Mouse (Mus musculus): ENCODE measurements around the gene Tmprss3. TPM values are rescaled to one million over a fixed set of nuclear protein-coding genes. Genes with fewer than 3 reads are reported as not detected.

The Tmprss3 gene
- polyA plus RNA-seq, 1 experiment from 2014 or later, result not detected

GRCm38 (mm10) chr17:31223835-31224234 is 25.1 kb upstream of the Tmprss3 start:
- Histone ChIP-seq H3K9me3 (no peaks in the 10 kb centered on the region), H3K4me3 (no peak overlapping the region), H3K9ac (no peak overlapping the region), H3K27ac (no peak overlapping the region), H3K4me2 (replicated peaks) (no peak overlapping the region), H3K27me3 (replicated peaks) (no peaks in the 10 kb centered on the region), H3K36me3 (no peaks in the 10 kb centered on the region), H3K4me1 (no peaks in the 10 kb centered on the region)
- ATAC-seq (ENCODE audit: low FRiP score, low read depth), result no peak
- 70% methylated on average over 7 of the region's 7 CpGs for WGBS

DNA sequence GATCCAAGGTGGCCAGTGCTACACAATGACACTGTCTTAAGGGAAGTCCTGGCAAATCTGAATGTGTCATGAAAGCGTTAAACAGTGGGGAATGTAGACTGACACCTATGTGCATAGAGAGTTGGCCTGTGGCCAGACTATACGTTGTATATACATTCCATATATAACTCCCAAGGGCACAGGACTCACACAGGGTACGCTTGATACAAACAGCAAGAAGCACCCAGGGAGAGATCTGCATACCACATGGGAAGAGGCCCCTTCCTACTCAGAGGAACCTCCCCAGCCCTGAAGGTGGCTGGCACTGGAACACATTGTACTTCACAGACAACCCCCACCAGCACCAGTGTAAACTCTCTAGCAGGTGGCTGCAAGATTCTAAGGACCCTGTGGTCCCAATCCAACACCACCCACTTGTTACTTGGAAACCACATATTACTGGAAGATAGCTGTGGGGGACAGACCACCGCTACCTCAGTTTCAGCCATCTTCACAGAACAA is 24.1 kb upstream of the Tmprss3 start:
- no peaks in the 10 kb centered on the region for H3K36me3 ChIP-seq
- no peaks in the 10 kb centered on the region for H3K9me3 ChIP-seq
- no peaks in the 10 kb centered on the region for H3K27me3 ChIP-seq (replicated peaks)
- no peak overlapping the region for H3K9ac ChIP-seq
- no peaks in the 10 kb centered on the region for H3K4me1 ChIP-seq
- 82% methylated on average over 4 of the region's 4 CpGs for WGBS
- no peak overlapping the region for H3K27ac ChIP-seq
- H3K4me3 ChIP-seq, result no peak overlapping the region
- no peak for ATAC-seq (ENCODE audit: low FRiP score, low read depth)
- H3K4me2 ChIP-seq (replicated peaks), result no peak overlapping the region

- H3K4me2 ChIP-seq (replicated peaks), result no peak overlapping the region
- no peak overlapping the region for H3K27ac ChIP-seq
- no peak for ATAC-seq (ENCODE audit: low FRiP score, low read depth)
- no peaks in the 10 kb centered on the region for H3K9me3 ChIP-seq
- 55% methylated on average over 5 of the region's 5 CpGs for WGBS
- H3K4me3 ChIP-seq, result no peak overlapping the region
- no peaks in the 10 kb centered on the region for H3K27me3 ChIP-seq (replicated peaks)
- no peak overlapping the region for H3K9ac ChIP-seq
- no peaks in the 10 kb centered on the region for H3K36me3 ChIP-seq
- H3K4me1 ChIP-seq, result no peaks in the 10 kb centered on the region
These were observed 17.5 kb upstream of the Tmprss3 start for GRCm38 (mm10) chr17:31216068-31216955.

DNA sequence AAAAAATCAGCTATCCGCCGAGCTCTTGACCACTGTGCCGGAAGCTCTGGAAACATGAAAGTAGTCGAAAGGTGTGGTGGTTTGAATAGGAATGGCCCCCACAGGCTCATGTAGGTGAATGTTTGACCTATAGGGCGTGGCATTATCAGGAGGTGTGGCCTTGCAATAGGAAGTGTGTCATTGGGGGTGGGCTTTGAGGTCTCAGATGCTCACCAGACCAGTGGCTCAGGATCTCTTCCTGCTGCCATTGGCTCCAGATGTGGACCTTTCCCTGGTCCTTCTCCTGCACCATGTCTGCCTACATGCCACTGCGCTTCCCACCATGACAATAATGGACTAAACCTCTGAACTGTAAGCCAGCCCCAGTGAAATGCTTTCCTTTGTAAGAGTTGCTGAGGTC is 13.1 kb upstream of the Tmprss3 start:
- ATAC-seq (ENCODE audit: low FRiP score, low read depth), result no peak
- Histone ChIP-seq H3K4me1 (no peaks in the 10 kb centered on the region), H3K27ac (no peak overlapping the region), H3K4me3 (no peak overlapping the region), H3K27me3 (replicated peaks) (no peaks in the 10 kb centered on the region), H3K36me3 (no peaks in the 10 kb centered on the region), H3K9me3 (no peaks in the 10 kb centered on the region), H3K9ac (no peak overlapping the region), H3K4me2 (replicated peaks) (no peak overlapping the region)
- WGBS, result 92% methylated on average over 6 of the region's 6 CpGs

GRCm38 (mm10) chr17:31210299-31210698 is 11.5 kb upstream of the Tmprss3 start:
- no peak overlapping the region for H3K4me3 ChIP-seq
- 89% methylated on average over 7 of the region's 7 CpGs for WGBS
- ATAC-seq (ENCODE audit: low FRiP score, low read depth), result no peak

DNA sequence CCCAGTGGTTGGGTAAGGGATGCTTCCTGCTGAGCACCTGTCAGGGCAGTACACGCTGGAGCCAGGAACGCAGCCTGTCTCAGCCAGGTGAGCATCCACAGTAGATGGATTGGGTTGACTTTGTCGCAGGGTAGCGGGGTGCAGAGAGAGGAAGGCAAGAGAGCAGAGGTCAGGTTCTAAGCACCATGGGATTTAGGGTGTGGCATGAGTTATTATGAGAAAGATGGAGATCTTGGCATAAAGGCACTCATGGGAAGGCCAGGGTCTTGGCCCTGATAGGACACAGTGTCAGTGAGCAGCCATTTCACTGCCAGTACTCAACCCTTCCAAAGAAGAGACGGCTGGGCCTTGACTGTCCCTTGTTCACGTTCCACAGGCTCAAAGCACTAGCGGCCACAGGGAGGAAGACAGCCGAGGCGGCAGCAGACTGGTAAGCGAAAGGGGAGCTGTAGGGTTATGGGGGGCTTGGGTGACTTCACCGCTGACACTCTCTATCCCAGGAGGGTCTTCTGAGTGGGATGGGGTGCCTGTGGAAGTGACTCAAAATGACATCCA is 10.7 kb upstream of the Tmprss3 start:
- no peaks in the 10 kb centered on the region for H3K27me3 ChIP-seq (replicated peaks)
- no peak overlapping the region for H3K9ac ChIP-seq
- H3K27ac ChIP-seq, result no peak overlapping the region
- no peaks in the 10 kb centered on the region for H3K4me1 ChIP-seq
- H3K4me2 ChIP-seq (replicated peaks), result no peak overlapping the region
- WGBS, result 94% methylated on average over 11 of the region's 11 CpGs
- H3K9me3 ChIP-seq, result no peaks in the 10 kb centered on the region
- no peaks in the 10 kb centered on the region for H3K36me3 ChIP-seq
- no peak overlapping the region for H3K4me3 ChIP-seq
- no peak for ATAC-seq (ENCODE audit: low FRiP score, low read depth)

More at GRCm38 (mm10) chr17:31210299-31210698, 11.5 kb upstream of the Tmprss3 start:
- H3K27ac ChIP-seq, result no peak overlapping the region
- H3K27me3 ChIP-seq (replicated peaks), result no peaks in the 10 kb centered on the region
- no peaks in the 10 kb centered on the region for H3K4me1 ChIP-seq
- no peak overlapping the region for H3K4me2 ChIP-seq (replicated peaks)
- no peaks in the 10 kb centered on the region for H3K9me3 ChIP-seq
- H3K9ac ChIP-seq, result no peak overlapping the region
- H3K36me3 ChIP-seq, result no peaks in the 10 kb centered on the region

GRCm38 (mm10) chr17:31208654-31209053 is 9.9 kb upstream of the Tmprss3 start:
- Histone ChIP-seq H3K4me3 (no peak overlapping the region), H3K27me3 (replicated peaks) (no peaks in the 10 kb centered on the region), H3K9ac (no peak overlapping the region), H3K4me2 (replicated peaks) (no peak overlapping the region), H3K36me3 (no peaks in the 10 kb centered on the region), H3K9me3 (no peaks in the 10 kb centered on the region), H3K4me1 (no peaks in the 10 kb centered on the region), H3K27ac (no peak overlapping the region)
- ATAC-seq (ENCODE audit: low FRiP score, low read depth), result no peak
- WGBS, result 82% methylated on average over 8 of the region's 8 CpGs

GRCm38 (mm10) chr17:31207771-31208334 is 9.1 kb upstream of the Tmprss3 start, which contains the start of gene Ubash3a:
Gene Ubash3a (plus strand): TSS chr17:31207873.
- H3K9ac ChIP-seq, result no peak within 1 kb of the TSS
- no peaks in the 10 kb centered on the region for H3K4me1 ChIP-seq
- ATAC-seq (ENCODE audit: low FRiP score, low read depth), result no peak
- H3K4me2 ChIP-seq (replicated peaks), result no peak within 1 kb of the TSS
- H3K9me3 ChIP-seq, result no peaks in the 10 kb centered on the region
- no peaks in the 10 kb centered on the region for H3K27me3 ChIP-seq (replicated peaks)
- no peak within 1 kb of the TSS for H3K27ac ChIP-seq
- no peaks in the 10 kb centered on the region for H3K36me3 ChIP-seq
- no peak within 1 kb of the TSS for H3K4me3 ChIP-seq
- 83% methylated on average over 12 of the region's 12 CpGs for WGBS

DNA sequence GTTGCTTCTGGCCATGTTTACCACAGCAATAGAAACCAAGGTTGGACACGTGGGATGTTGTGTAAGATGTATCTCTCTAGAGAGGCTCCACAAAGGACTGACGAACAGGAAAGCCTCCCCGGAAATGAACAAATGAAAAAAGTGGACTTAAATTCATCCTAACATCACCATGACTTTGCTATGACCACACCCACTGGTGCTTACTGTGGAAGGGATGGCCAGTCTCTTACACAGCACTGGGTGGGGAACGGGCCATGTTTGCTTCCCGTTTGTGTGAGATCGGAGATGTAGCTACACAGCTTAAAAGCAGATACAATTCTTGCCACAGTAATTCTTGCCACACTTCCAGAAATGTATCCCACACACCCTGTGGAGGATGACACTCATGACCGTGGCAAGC is 2.5 kb downstream of the Tmprss3 start:
- Histone ChIP-seq H3K9ac (no peak overlapping the region), H3K4me2 (replicated peaks) (no peak overlapping the region), H3K27me3 (replicated peaks) (no peaks in the 10 kb centered on the region), H3K27ac (no peak overlapping the region), H3K4me3 (no peak overlapping the region), H3K36me3 (no peaks in the 10 kb centered on the region), H3K9me3 (no peaks in the 10 kb centered on the region), H3K4me1 (no peaks in the 10 kb centered on the region; the same call in 1 of the 2 replicates)
- ATAC-seq (ENCODE audit: low FRiP score, low read depth), result no peak
- WGBS, result 90% methylated on average over 7 of the region's 7 CpGs

GRCm38 (mm10) chr17:31195207-31195606 is 3.6 kb downstream of the Tmprss3 start:
- ATAC-seq (ENCODE audit: low FRiP score, low read depth), result no peak
- Histone ChIP-seq H3K27me3 (replicated peaks) (no peaks in the 10 kb centered on the region), H3K36me3 (no peaks in the 10 kb centered on the region), H3K27ac (no peak overlapping the region), H3K4me2 (replicated peaks) (no peak overlapping the region), H3K4me1 (no peaks in the 10 kb centered on the region; the same call in 1 of the 2 replicates), H3K9me3 (no peaks in the 10 kb centered on the region), H3K4me3 (no peak overlapping the region), H3K9ac (no peak overlapping the region)
- WGBS, result 92% methylated on average over 6 of the region's 6 CpGs

DNA sequence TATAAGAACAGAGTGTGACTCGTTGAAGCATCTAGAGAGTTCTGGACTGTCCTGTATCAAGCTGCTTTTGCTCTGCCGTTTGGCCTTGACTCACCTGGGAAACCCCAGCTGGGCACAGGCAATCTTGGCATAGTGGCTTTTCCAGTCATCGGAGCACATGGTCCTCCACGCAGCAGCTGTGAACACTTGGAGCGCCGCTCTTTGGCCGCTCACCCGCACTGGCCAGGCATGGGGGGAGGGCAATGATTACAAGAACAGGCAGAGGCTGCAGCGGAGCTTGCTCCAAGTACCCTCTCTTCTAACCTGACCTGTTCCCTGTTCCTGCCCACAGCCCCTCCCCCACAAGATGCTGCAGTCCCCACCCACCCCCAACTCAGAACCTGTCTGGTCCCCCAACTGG is 5.4 kb downstream of the Tmprss3 start:
- Histone ChIP-seq H3K4me2 (replicated peaks) (no peak overlapping the region), H3K27ac (no peak overlapping the region), H3K9me3 (no peaks in the 10 kb centered on the region), H3K4me3 (no peak overlapping the region), H3K9ac (no peak overlapping the region), H3K4me1 (no peaks in the 10 kb centered on the region; the same call in 1 of the 2 replicates), H3K36me3 (no peaks in the 10 kb centered on the region), H3K27me3 (replicated peaks) (no peaks in the 10 kb centered on the region)
- no peak for ATAC-seq (ENCODE audit: low FRiP score, low read depth)
- WGBS, result 80% methylated on average over 9 of the region's 9 CpGs

- Histone ChIP-seq H3K9me3 (no peaks in the 10 kb centered on the region), H3K4me2 (replicated peaks) (no peak overlapping the region), H3K36me3 (no peaks in the 10 kb centered on the region), H3K4me1 (no peaks in the 10 kb centered on the region; the same call in 1 of the 2 replicates), H3K4me3 (no peak overlapping the region), H3K27me3 (replicated peaks) (no peaks in the 10 kb centered on the region), H3K27ac (no peak overlapping the region), H3K9ac (no peak overlapping the region)
- no peak for ATAC-seq (ENCODE audit: low FRiP score, low read depth)
- 62% methylated on average over 2 of the region's 2 CpGs for WGBS
These were observed 6.1 kb downstream of the Tmprss3 start for GRCm38 (mm10) chr17:31192663-31193062.

Data from neural tube, embryonic 12.5 days (tissue).